Mouse (Mus musculus): ENCODE measurements around the gene Mapk1ip1l.

GRCm38 (mm10) chr14:47269056-47269455, 29.0 kb upstream of the Mapk1ip1l start:
- TF ChIP-seq POLR2A (IDR thresholded peaks at IDR 0.05; ENCODE audit: borderline replicate concordance, extremely low read depth, low read depth, low read length): no peak
- TF ChIP-seq CTCF (IDR thresholded peaks at IDR 0.05; ENCODE audit: insufficient read depth, low read length): no peak

Data from lung, adult 2 months (tissue).